Mouse (Mus musculus): Measurements from ENCODE around the gene Itih3. TPM values are rescaled to one million over a fixed set of nuclear protein-coding genes. Genes with fewer than 3 reads are reported as not detected.

Itih3 gene
- not detected in 2 replicates for total RNA-seq (2015)
- not detected in 2 replicates for total RNA-seq (2017)

DNA sequence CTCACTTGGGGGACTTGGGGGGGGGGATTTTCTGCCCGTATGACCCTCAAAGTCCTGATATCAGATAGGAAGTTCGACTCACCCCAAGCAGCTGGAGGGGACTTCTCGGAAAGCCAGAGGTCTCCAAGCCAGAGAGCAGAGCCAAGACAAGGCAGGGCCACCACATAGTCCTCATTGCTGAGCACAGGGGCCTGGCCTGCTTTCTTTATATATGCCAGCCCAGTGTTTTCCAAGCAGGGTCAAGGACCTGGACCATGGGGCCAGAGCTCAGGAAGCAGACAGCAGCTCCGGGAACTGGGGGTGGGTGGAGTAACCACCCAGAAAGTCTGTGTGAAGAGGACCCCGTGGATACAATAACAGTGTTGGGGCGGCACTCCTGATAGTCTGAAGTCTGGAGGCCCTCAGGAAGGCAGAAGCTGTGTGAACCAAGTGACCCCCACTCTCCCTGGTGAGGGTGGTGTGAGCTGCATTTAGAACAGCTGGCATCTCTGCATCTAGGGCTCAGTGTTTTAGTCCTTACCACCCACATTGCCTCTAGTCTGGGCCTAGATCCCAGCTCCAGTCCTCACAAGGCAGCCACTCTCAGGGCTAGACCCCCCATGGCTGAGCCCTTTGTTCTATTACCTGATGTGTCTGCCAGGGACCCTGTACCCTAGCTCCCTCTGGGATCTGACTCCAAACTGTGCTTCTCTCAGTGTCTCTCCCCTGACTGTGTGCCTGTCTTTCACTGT is at the start of gene Itih3:
Itih3 (minus strand) TSS at position 386 of the 731 bp plus-strand sequence.
- ATAC-seq (ENCODE audit: poor library complexity, severe bottlenecking) = no peak

- no peak for ATAC-seq (ENCODE audit: poor library complexity, severe bottlenecking)
Measured at GRCm38 (mm10) chr14:30960366-30960765, 36.8 kb upstream of the Itih3 start.

DNA sequence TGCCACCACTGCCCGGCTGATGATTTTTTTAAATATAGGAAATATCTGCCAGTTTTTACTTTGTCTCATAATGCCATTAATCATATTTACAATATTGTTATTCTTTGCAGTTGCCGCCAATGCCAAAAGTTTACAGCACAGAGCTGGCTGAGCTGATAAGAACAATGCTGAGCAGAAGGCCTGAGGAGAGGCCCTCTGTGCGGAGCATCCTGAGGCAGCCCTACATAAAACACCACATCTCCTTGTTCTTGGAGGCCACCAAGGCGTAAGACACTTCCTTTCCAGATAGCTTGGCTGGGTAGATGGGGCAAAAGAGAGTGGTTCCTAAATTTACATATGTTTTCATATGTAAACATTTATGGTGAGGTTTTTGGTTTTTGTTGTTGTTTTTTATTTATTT is 35.5 kb upstream of the Itih3 start:
- ATAC-seq (ENCODE audit: poor library complexity, severe bottlenecking) = no peak

DNA sequence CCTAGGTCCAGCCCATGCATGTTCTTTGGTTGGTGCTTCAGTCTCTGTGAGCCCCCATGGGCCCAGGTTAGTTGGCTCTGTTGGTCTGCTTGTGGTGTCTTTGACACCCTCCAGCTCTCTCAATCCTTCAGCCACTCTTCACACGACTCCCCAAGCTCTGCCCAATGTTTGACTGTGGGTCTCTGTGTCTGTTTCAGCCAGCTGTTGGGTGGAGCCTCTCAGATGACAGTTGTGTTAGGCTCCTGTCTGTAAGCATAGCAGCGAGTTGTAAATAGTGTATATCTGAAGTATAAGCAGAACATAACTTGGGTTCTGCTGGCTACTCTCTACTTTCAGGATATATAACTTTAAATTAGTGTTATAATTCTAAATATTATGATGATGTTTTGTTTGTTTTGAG is 35.0 kb upstream of the Itih3 start:
- ATAC-seq (ENCODE audit: poor library complexity, severe bottlenecking) = no peak

GRCm38 (mm10) chr14:30951154-30951825 is 27.7 kb upstream of the Itih3 start, which contains the start of gene Nek4:
Nek4 (plus strand) TSS chr14:30951377.
- peak; percentile 100 for ATAC-seq (ENCODE audit: poor library complexity, severe bottlenecking)

GRCm38 (mm10) chr14:30949986-30950385 is 26.4 kb upstream of the Itih3 start:
- ATAC-seq (ENCODE audit: poor library complexity, severe bottlenecking) = no peak

DNA sequence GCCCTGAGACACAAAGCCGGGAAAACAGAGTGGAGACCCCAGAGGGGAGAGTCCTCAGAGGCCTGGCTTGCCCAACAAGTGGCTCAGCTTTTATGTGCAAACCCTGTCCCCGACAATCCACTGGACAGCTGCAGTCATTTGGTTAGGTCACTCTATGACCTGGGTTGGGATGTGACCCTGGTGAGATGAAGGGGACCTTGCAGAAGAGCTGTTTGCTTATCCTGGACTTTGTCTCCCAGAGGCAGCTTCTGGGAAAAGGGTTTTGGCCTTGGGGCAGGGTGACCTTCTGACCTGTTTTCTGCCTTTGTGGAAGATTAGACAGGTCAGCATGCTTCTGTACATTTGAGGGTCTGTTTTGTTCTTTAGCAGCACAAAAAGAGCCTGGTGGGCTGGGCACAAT is 21.2 kb upstream of the Itih3 start:
- no peak for ATAC-seq (ENCODE audit: poor library complexity, severe bottlenecking)

- peak; percentile 64 for ATAC-seq (ENCODE audit: poor library complexity, severe bottlenecking)
Measured at GRCm38 (mm10) chr14:30943860-30944674, 20.5 kb upstream of the Itih3 start.

DNA sequence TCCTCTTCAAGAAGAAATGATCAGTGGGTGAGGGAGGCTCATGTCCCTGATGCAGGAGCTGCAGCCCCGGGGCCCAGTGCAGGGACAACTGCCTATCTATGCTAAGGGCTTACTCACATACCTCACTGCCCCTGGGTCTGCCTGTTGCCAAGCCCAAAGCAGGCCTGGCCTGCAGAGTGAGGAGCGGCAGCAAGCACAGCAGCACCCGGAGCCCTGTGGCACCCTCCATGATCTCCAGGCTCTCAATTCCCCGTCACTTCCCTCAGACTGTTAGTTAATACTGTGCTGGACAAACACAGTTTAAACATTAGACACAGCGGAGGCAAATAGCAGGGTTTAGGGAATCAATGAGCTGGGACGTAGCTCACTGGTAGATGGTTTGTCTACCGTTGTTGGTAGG is 19.5 kb upstream of the Itih3 start, which contains the start of gene Itih1:
Itih1 (minus strand) TSS at position 252 of the 400 bp plus-strand sequence.
- ATAC-seq (ENCODE audit: poor library complexity, severe bottlenecking) = no peak

- ATAC-seq (ENCODE audit: poor library complexity, severe bottlenecking) = 0 out of 2 replicates have a peak, but pooled peaks have one; percentile 33
Measured at GRCm38 (mm10) chr14:30942254-30942653, 18.7 kb upstream of the Itih3 start.

DNA sequence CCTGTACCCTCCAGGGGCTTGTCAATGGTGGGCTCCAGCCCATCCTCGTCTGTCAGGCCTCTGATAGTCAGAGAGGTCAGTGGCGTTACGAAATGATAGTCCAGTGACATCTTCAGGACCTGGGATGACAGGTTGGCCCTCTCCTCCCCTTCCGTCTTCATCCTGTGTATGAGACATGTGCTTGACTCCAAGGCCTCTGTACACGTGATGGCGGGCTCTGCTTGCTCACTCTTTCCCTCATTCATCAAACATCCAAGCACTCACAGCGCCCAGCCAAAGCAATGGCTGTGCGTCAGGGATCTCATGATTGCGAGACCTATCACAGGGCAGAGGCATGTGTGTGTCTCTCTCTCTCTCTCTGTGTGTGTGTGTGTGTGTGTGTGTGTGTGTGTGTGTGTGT is 9.8 kb upstream of the Itih3 start:
- ATAC-seq (ENCODE audit: poor library complexity, severe bottlenecking) = no peak

DNA sequence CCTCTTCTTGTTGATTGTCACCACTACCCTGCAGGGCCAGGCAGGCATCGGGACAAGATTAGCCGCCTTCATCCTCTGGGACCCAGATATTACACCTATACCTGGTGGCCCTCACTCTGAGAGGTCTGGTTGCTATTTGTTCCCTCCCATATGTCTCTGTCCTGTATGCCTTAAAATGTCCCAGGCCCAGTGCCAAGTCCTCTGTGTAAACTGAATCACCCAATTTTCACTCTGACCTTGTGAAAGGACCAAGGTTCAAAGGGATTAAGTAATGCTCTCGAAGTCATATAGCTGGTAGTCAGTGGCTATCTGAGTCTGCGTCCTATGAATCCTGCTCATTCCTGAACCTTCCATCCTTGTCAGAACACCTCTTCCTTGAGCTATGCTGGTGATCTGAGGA is 6.8 kb upstream of the Itih3 start:
- ATAC-seq (ENCODE audit: poor library complexity, severe bottlenecking) = no peak

DNA sequence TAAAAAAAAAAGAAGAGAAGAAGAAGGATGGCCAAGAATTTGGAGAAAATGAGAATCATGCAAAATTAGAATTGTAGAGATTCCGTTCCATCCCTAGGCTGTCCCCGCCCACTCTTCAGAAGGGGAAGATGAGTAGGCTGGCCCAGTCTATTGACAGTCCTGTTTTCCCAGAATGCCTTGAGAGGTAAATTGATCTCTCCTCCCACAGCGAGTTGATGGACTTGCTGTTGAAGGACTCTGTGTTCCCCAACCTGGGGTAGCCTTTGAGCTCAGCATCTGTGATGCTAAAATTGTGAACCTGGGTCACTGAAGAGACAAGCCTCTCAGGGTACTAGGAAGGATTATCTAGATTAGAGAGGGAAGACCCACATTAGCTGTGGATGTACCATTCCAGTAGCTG is 1.9 kb upstream of the Itih3 start:
- ATAC-seq (ENCODE audit: poor library complexity, severe bottlenecking) = no peak

DNA sequence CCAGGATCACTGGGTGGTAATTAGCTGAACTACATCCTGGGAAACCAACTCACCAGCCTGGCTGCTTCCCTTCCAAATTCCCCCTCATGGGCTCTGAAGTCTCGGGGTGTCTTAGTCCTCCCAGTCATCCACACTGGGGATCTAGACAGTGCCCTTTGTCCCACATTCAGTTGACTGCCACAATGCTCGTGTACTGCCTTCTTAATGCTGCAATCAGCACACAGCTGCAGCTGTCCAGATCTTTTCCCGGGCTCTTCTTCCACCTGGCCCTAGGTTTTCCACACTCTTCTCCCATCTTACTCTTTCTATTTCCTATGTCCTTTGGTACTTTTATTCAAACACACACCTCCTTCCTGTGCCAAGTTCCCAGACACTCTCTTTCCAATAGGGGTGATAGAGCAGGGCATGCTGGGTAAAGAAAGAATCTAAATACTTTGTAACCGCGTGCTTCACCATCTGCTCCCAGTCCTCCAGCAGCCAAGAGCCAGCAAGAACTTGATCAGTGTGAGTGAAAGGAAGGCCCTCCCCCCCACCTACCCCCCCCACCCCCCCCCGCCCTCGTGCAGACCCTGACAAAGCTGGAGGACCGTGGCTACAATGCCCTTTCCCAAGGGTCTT is 1.4 kb downstream of the Itih3 start:
- ATAC-seq (ENCODE audit: poor library complexity, severe bottlenecking) = no peak

DNA sequence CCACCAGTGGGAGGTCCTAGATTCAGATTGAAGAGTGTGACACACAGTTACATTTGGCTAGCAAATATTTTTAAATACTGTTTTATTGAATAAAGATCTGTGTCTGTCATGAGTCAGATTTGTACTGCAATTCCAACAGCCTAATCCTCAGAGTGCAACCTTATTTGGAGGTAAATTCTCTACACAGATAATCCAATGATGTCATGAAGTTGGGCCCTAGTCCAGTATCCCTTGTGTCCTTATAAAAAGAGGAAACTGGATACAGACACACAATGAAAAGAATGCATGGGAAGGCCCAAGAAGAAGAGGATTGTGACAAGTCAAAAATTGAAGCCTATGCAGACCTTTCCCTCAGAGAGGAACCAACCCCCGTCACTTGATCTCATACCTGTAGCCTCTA is 7.0 kb downstream of the Itih3 start:
- no peak for ATAC-seq (ENCODE audit: poor library complexity, severe bottlenecking)

GRCm38 (mm10) chr14:30913404-30913803 is 10.2 kb downstream of the Itih3 start:
- no peak for ATAC-seq (ENCODE audit: poor library complexity, severe bottlenecking)

GRCm38 (mm10) chr14:30912641-30913040 is 10.9 kb downstream of the Itih3 start:
- ATAC-seq (ENCODE audit: poor library complexity, severe bottlenecking) = no peak

DNA sequence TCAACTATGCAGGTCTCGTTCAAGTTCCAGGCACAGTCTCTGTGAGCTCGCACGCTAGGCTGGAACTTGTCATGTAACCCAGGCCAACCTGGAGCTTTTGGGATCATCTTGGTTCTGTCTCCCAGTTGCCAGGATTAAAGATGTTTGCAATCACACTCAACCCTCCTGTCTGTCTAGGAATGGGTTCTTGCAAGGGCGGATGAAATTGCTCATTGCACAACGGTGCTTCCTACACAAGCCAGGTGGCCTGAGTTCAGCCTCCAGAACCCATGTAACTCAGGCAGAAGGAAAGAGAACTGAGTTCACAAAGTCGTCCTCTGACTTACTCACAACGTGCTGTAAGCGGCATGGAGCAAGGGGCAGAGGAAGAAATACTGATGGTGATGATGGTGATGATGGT is 12.4 kb downstream of the Itih3 start:
- no peak for ATAC-seq (ENCODE audit: poor library complexity, severe bottlenecking)

- ATAC-seq (ENCODE audit: poor library complexity, severe bottlenecking) = peak; percentile 99
Measured at GRCm38 (mm10) chr14:30907814-30908265, 15.7 kb downstream of the Itih3 start.

GRCm38 (mm10) chr14:30906001-30906400 is 17.6 kb downstream of the Itih3 start:
- ATAC-seq (ENCODE audit: poor library complexity, severe bottlenecking) = no peak

DNA sequence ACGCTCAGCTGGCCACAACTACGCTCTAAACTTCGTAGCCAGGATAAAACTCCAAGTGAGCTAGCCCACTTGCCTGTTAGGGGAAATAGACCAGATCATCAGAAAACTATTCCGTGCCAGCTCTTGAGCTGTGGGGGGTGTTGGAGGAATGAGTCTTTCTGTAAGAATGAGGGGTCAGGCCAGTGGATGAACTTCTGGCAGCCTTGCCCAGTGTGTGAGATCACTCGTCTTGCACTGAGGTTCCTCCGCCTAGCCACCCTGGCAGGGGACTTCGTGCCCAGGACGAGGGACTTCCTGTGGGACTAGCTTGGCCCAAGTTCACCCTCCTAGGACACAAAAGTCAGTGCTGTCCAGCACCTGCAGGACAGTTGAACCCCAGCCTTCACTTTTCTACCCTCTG is 19.3 kb downstream of the Itih3 start:
- ATAC-seq (ENCODE audit: poor library complexity, severe bottlenecking) = no peak
